Mouse (Mus musculus) CH12.LX (cell line): Measurements from ENCODE around the gene Gm10722. TPM values are rescaled to one million over a fixed set of nuclear protein-coding genes. Genes with fewer than 3 reads are reported as not detected.
"Not testable (repeated sequence)": the region's sequence is repeated elsewhere in the genome, so short reads cannot be mapped to it uniquely, and the experiment has no call there.

Experiments used
- DNase-seq: peaks from one replicate; pipeline ENCODE4 v3.0.0-alpha.2; 2013; ENCODE audit errors: extremely low read depth
- H3K27ac ChIP-seq: 2 replicates; pipeline ENCODE4 v1.5.1; 2012; ENCODE audit warnings: low read depth, mild to moderate bottlenecking, control low read depth, moderate library complexity; ENCODE audit not compliant: insufficient read depth
- H3K27me3 ChIP-seq: replicated peaks from 2 replicates; pipeline ENCODE3; 2012; ENCODE audit warnings: inconsistent platforms
- H3K36me3 ChIP-seq, 2 experiments: replicated peaks in 1 of 2; 2 replicates each; pipeline versions ENCODE3 to v1.6.1; 2012; ENCODE audit warnings: inconsistent platforms in 1 of 2, low read length in 1 of 2, mild to moderate bottlenecking in 1 of 2, mixed read lengths in 1 of 2, moderate library complexity in 1 of 2; ENCODE audit not compliant: control insufficient read depth in 1 of 2, insufficient read depth in 1 of 2
- H3K4me1 ChIP-seq, 2 experiments: 2 replicates each; pipeline ENCODE4 v1.6.1; 2012; ENCODE audit warnings: inconsistent platforms in 1 of 2, moderate library complexity in 1 of 2; ENCODE audit not compliant: insufficient read depth in 2 of 2, control insufficient read depth in 1 of 2
- H3K4me2 ChIP-seq: 2 replicates; pipeline ENCODE4 v1.6.1; 2012; ENCODE audit warnings: low read depth, mild to moderate bottlenecking, control low read depth; ENCODE audit not compliant: poor library complexity, insufficient read depth, severe bottlenecking
- H3K4me3 ChIP-seq, 3 experiments: fragments of 150-350 bp in 1 of 3; sonication (generic) in 1 of 3; replicated peaks in 1 of 3; 2 replicates each; pipeline versions ENCODE3 to v1.5.1; 2011 to 2012; ENCODE audit warnings: low read depth in 2 of 3, low read length in 2 of 3, mild to moderate bottlenecking in 2 of 3, moderate library complexity in 2 of 3, control low read depth in 1 of 3, improper control_type of control experiment in 1 of 3, inconsistent platforms in 1 of 3, mixed read lengths in 1 of 3; ENCODE audit not compliant: poor library complexity in 1 of 3
- H3K79me2 ChIP-seq: replicated peaks from 2 replicates; pipeline ENCODE4 v1.6.1; 2012; ENCODE audit warnings: mild to moderate bottlenecking, moderate library complexity; ENCODE audit not compliant: control insufficient read depth, poor library complexity, insufficient read depth, severe bottlenecking; ENCODE audit errors: extremely low read depth
- H3K9ac ChIP-seq: 2 replicates; pipeline ENCODE4 v1.6.1; 2012; ENCODE audit warnings: low read depth, mild to moderate bottlenecking, control low read depth, moderate library complexity; ENCODE audit not compliant: insufficient read depth
- H3K9me3 ChIP-seq: replicated peaks from 2 replicates; pipeline ENCODE3; 2012; ENCODE audit warnings: low read length, inconsistent platforms, mixed read lengths
- CTCF ChIP-seq, 2 experiments: IDR thresholded peaks in 1 of 2; conservative IDR thresholded peaks in 1 of 2; 2 replicates each; pipeline ENCODE4 v1.5.1; 2011 to 2012; ENCODE audit warnings: low read depth in 2 of 2, low read length in 2 of 2, improper control_type of control experiment in 1 of 2, inconsistent platforms in 1 of 2, mild to moderate bottlenecking in 1 of 2, moderate library complexity in 1 of 2
- dilution Hi-C: fragments of 300-500 bp; cut with MboI; formaldehyde crosslinking; loops from 2 replicates; pipeline ENCODE4 v1.14.3; 2020; ENCODE audit warnings: low sequenced_read_pairs; ENCODE audit not compliant: extremely low pct_unique_long_range_greater_than_20kb, extremely low pct_ligation_motif_present
- in situ Hi-C: fragments of 300-500 bp; cut with MboI; formaldehyde crosslinking; loops from 3 replicates; pipeline ENCODE4 v1.14.3; 2019; ENCODE audit warnings: low sequenced_read_pairs, low pct_ligation_motif_present, low pct_unique_long_range_greater_than_20kb, mixed read lengths
- polyA plus RNA-seq: library from polyadenylated mRNA; unstranded; fragments of >175 nt; gene quantifications from 2 replicates; pipeline ENCODE4 v1.2.1, GENCODE M21; 2012; ENCODE audit warnings: low read depth; ENCODE audit not compliant: insufficient read length
- total RNA-seq, 2 experiments: library from RNA; depleted of rRNA; stranded (reverse); fragments of 300-350 nt in 1 of 2; fragments of >200 nt in 1 of 2; gene quantifications; 2 replicates each; pipeline ENCODE4 v1.2.3; 2012 to 2014

Gm10722 gene
- total and polyA plus RNA-seq, 3 experiments, result not detected

DNA sequence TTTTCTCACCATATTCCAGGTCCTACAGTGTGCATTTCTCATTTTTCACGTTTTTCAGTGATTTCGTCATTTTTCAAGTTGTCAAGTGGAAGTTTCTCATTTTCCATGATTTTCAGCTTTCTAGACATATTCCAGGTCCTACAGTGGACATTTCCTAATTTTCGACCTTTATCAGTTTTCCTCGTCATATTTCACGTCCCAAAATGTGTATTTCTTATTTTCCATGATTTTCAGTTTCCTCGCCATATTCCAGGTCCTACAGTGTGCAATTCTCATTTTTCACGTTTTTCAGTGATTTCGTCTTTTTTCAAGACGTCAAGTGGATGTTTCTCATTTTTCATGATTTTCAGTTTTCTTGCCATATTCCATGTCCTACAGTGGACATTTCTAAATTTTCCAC, 26.5 kb downstream of the Gm10722 start:
- H3K9me3 ChIP-seq, DNase-seq, dilution Hi-C loops, H3K4me3 ChIP-seq, H3K36me3 ChIP-seq, H3K9ac ChIP-seq, H3K4me2 ChIP-seq, H3K4me1 ChIP-seq, in situ Hi-C loops, H3K27ac ChIP-seq, H3K27me3 ChIP-seq, H3K79me2 ChIP-seq: not testable (repeated sequence)
- TF ChIP-seq CTCF (conservative IDR thresholded peaks at IDR 0.05 in 1 of 2, IDR thresholded peaks at IDR 0.05 in 1 of 2; ENCODE audit: low read depth in 2 of 2, low read length in 2 of 2), result peak in 1 of 2 experiments; percentile 43; a peak in 1 of 4 replicates

DNA sequence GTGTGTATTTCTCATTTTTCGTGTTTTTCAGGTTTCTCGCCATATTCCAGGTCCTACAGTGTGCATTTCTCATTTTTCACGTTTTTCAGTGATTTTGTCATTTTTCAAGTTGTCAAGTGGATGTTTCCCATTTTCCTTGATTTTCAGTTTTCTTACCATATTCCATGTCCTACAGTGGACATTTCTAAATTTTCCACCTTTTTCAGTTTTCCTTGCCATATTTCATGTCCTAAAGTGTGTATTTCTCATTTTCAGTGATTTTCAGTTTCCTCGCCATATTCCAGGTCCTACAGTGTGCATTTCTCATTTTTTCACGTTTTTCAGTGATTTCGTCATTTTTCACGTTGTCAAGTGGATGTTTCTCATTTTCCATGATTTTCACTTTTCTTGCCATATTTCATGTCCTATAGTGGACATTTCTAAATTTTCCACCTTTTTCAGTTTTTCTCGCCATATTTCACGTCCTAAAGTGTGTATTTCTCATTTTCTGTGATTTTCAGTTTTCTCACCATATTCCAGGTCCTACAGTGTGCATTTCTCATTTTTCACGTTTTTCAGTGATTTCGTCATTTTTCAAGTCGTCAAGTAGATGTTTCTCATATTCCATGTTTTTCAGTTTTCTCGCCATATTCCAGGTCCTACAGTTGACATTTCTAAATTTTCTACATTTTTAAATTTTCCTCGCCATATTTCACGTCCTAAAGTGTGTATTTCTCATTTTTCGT, 28.7 kb downstream of the Gm10722 start:
- H3K4me1 ChIP-seq, H3K9ac ChIP-seq, H3K4me3 ChIP-seq, H3K79me2 ChIP-seq, H3K9me3 ChIP-seq, in situ Hi-C loops, dilution Hi-C loops, H3K36me3 ChIP-seq, H3K27me3 ChIP-seq, H3K4me2 ChIP-seq, DNase-seq, H3K27ac ChIP-seq: not testable (repeated sequence)
- TF ChIP-seq CTCF (conservative IDR thresholded peaks at IDR 0.05 in 1 of 2, IDR thresholded peaks at IDR 0.05 in 1 of 2; ENCODE audit: low read depth in 2 of 2, low read length in 2 of 2), result 0 out of 4 replicates have a peak, but pooled peaks of 1 of the 2 experiments have one; percentile 16

GRCm38 (mm10) chr9:3030677-3031318, 30.1 kb downstream of the Gm10722 start:
- H3K79me2 ChIP-seq, H3K9me3 ChIP-seq, H3K27me3 ChIP-seq, dilution Hi-C loops, H3K4me3 ChIP-seq, H3K4me1 ChIP-seq, in situ Hi-C loops, H3K27ac ChIP-seq, H3K4me2 ChIP-seq, H3K36me3 ChIP-seq, H3K9ac ChIP-seq: not testable (repeated sequence)
- peak; percentile 94 for DNase-seq

DNA sequence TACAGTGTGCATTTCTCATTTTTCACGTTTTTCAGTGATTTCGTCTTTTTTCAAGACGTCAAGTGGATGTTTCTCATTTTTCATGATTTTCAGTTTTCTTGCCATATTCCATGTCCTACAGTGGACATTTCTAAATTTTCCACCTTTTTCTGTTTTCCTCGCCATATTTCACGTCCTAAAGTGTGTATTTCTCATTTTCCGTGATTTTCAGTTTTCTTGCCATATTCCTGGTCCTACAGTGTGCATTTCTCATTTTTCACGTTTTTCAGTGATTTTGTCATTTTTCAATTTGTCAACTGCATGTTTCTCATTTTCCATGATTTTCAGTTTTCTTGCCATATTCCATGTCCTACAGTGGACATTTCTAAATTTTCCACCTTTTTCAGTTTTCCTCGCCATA, 33.6 kb downstream of the Gm10722 start, which contains the start of gene Gm17535:
Gm17535 (plus strand) TSS at position 301 of the 400 bp plus-strand sequence.
- H3K9ac ChIP-seq, H3K27ac ChIP-seq, H3K79me2 ChIP-seq, in situ Hi-C loops, H3K9me3 ChIP-seq, H3K4me3 ChIP-seq, dilution Hi-C loops, DNase-seq, H3K4me2 ChIP-seq, H3K4me1 ChIP-seq, H3K36me3 ChIP-seq, H3K27me3 ChIP-seq: not testable (repeated sequence)

DNA sequence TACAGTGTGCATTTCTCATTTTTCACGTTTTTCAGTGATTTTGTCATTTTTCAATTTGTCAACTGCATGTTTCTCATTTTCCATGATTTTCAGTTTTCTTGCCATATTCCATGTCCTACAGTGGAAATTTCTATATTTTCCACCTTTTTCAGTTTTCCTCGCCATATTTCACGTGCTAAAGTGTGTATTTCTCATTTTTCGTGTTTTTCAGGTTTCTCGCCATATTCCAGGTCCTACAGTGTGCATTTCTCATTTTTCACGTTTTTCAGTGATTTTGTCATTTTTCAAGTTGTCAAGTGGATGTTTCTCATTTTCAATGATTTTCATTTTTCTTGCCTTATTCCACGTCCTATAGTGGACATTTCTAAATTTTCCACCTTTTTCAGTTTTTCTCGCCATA, 35.9 kb downstream of the Gm10722 start, which contains the start of gene Gm10715:
Gm10715 (plus strand) TSS at position 301 of the 400 bp plus-strand sequence.
- H3K4me2 ChIP-seq, H3K4me3 ChIP-seq, H3K27me3 ChIP-seq, H3K4me1 ChIP-seq, DNase-seq, H3K36me3 ChIP-seq, dilution Hi-C loops, H3K27ac ChIP-seq, H3K79me2 ChIP-seq, H3K9me3 ChIP-seq, in situ Hi-C loops, H3K9ac ChIP-seq: not testable (repeated sequence)

GRCm38 (mm10) chr9:3038161-3038560, 37.4 kb downstream of the Gm10722 start:
- DNase-seq, result peak; percentile 16
- H3K27me3 ChIP-seq, H3K9ac ChIP-seq, H3K27ac ChIP-seq, H3K9me3 ChIP-seq, in situ Hi-C loops, H3K4me3 ChIP-seq, dilution Hi-C loops, H3K4me1 ChIP-seq, H3K36me3 ChIP-seq, H3K79me2 ChIP-seq, H3K4me2 ChIP-seq: not testable (repeated sequence)
